Mouse (Mus musculus): ENCODE measurements around the gene Olfr681.

DNA sequence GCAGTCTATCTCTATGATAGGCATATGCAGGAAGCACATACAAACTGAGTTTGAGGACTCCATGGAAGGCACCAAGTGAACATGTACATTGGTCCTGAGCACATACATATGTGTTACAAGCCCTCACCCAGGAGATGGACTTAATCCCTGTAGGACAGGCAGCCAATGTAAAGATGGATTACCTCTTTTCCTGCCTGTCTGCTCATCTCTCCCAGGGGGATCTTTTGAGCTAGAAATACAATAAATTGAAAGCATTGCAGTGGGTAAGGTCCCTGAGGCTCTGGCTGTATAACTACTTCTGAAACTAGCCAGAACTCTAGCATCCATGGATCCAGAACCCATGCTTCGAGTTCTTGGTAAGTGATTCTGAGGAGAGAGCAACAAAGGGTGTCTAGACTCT, 35.7 kb upstream of the Olfr681 start, which contains the start of gene Olfr679:
- no peak for TF ChIP-seq CTCF (IDR thresholded peaks at IDR 0.05; ENCODE audit: low read depth)
- TF ChIP-seq EP300 (optimal IDR thresholded peaks at IDR 0.05), result no peak
